Mouse (Mus musculus): ENCODE data around the gene Fam189a1.

The Fam189a1 gene

DNA sequence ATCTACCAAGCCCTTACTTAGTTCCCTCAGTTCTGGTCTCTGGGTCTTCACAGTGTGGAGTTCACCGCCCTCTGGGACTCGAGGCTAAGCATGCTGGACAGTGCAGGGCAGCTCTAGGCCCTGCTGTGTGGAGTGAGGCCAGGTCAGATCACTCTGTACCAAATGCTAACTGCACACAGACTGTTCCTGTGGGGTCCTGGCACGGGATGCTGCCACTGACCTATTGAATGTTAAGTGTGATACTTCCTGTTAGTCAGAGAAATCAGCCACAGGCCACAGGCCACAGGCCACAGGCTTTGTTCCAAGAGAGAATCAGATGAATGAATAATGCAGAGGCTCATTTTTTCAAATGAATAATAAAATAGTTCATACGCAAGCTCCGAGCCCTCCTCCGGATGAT, 112.1 kb downstream of the Fam189a1 start:
- no peak for DNase-seq (ENCODE audit: low spot score in 2 of 2)

DNA sequence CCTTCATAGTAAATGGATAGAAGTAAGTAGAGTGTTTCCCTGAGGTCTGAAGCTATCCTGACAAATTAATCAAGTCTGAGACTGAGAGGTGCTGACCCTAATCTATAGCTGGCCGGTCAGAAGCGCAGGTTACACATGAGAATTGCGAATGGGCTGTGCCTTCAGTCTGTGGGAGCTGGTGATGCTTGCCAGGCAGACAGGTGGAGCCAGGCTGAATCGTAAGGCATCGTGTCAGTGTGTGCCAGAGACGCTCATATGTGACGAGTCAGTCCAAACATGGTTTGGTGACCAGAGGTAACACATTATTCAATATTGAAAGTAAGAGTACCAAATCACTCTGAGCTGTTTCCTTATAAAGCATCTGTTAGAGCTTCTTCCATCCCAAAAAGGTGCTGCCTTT, 115.3 kb downstream of the Fam189a1 start:
- no peak for DNase-seq (ENCODE audit: low spot score in 2 of 2)

DNA sequence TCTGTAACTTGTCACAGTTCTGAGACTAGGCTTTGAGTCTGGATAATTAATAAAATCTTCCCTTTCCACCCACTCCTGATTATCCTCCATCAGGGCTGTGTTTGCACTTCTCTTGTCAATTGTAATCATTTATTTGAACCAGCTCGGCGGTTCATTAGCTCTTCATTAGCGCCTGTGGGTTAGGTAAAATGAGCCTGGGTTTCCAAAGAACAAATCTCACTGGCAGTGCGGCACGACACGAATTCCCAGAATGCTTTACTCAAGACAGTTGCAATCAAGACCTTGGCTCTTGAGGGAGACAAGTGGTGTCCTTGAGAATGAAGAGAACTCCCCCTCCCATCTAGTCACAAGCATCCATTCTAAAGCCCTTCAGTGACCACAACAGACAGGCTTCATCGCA, 124.6 kb downstream of the Fam189a1 start:
- DNase-seq (ENCODE audit: low spot score in 2 of 2): no peak

DNA sequence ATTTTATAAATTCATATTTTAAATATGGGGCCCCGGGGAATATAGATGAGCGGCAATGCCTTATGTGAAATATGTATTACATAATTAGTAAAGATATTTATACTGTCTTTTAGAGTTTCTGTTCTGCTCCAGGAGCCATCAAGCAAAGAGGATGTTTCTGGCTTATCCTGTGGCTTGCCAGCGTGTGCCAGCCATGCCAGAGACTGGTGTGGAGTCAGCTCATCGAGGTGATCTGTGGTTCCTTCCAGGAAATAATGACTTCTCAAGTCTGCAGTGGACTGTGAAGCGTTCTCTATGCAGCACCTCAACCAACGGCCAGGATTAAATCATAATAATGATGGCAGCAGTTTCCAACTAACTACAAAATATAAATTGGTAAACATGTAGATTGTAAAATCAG, 125.2 kb downstream of the Fam189a1 start:
- DNase-seq (ENCODE audit: low spot score in 2 of 2): no peak

DNA sequence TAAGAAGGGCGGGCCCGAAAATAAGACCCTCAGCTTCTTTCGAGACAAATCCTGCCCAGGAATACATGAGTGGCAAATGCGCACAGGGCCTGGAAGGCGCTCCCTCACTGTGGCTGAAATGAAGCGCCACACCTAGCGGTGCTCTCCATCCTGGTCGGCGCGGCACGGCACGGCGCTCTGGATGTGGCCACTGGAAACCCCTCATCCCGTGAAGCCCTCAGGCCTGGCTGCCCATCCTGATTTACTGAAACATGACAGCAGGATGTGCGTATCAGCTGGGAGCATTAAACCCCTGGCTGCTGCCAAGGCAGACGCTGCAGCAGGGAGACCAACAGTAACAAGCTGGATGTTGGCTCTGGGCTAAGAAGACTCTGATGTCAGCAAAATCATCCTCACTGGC, 126.4 kb downstream of the Fam189a1 start:
- DNase-seq (ENCODE audit: low spot score in 2 of 2): no peak

DNA sequence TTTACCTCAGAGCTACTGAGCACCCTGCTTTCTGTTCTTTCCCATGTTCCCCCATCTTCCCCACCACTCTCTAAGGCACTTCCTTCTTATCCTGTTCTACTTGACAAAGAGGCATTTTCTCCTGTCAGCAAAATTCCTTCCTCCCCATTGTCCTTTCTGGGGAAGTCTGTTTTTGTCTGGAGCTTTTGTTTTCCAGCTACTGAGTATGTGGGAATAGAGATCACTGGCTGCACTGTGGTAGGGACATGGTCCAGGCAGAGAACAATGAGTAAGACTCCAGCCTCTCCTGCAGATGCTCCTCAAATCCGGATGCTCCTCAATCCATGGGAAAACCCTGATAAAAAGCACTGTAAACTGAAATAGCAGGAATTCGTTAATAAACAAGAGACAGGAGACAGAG, 135.1 kb downstream of the Fam189a1 start:
- no peak for DNase-seq (ENCODE audit: low spot score in 2 of 2)

DNA sequence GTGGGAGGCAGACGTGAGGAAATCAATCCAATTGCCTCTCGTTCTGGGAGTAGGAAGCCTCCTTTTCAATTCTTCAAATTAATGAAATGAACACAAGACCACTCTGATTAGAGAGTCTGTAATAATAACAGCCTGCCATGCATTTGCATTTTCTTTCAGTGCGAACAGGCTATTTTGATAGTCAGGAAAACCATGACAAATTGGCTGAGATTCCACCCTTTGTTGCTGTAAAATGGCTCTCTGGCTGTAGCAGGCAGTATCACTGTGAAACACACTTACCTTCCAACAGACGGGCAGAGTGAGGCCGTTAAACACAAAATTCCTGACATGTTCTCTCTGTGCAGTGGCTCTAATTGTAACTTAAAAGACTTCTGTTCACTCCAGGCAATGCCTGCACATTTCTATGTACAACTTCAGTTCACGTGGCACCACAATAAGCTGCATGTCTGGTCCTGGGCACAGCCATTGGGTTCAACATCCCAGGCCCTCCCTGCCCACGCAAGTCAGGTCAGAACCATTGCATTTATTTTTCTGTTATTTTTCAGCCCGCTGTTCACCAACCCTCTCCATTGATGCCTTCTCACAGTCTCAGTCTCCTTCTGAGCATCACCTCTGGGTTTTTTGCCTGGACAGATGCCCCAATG, 138.2 kb downstream of the Fam189a1 start:
- no peak for DNase-seq (ENCODE audit: low spot score in 2 of 2)

DNA sequence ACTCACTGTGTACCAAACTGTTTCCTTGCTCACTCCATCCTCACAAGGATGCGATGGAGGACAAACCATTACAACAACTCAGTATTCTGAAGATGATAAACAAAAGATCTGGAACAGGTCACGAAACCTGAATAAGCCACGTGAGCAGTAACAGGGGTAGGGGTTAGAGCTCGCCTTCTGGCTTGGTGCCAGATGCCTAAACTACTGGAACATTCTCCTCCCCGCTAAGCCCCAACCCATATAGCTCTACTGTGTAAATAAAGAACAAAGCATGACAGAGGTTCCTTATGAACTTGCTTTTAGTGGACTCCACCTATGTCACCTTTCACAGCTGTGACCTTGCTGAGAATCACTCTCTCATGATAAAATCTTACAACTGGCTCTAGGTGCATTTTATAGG, 139.0 kb downstream of the Fam189a1 start:
- no peak for DNase-seq (ENCODE audit: low spot score in 2 of 2)

DNA sequence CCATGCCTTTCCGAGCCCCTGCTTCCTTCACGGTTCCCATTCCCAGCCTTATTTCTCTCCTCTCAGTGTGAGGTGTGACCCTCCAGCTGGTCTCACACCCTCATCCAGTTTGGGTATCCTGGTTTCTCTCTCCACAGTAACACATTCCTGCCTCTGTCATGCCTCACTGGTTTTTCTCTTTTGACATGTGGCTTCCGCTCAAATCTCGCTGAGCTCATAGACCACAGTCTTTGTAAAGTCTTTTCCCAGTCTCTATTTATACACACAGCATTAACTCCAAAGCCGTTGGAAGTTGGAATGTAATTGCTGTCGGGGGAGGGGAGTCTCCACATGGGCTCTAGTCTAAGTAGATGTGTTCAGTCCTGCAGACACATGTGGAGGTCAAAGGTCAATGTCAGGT, 145.2 kb downstream of the Fam189a1 start:
- DNase-seq (ENCODE audit: low spot score in 2 of 2): no peak

DNA sequence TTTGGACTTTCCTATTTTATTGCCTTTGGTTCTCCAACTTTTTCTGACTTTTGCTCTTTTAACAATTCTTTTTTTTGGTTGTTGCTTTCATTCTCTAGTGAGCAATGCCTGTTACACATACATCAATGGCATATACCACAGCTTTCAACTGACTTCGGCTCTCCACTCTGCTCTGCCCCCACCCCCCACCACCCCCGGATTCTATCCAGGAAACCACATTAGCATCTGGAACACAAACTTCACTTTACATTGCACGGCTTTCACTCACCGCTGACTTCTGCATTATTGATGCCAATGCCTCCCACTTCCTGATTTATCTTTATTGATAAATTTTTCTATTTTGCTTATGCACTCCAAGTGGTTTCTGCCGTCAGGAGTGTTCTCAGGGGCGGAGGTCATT, 146.1 kb downstream of the Fam189a1 start:
- no peak for DNase-seq (ENCODE audit: low spot score in 2 of 2)

DNA sequence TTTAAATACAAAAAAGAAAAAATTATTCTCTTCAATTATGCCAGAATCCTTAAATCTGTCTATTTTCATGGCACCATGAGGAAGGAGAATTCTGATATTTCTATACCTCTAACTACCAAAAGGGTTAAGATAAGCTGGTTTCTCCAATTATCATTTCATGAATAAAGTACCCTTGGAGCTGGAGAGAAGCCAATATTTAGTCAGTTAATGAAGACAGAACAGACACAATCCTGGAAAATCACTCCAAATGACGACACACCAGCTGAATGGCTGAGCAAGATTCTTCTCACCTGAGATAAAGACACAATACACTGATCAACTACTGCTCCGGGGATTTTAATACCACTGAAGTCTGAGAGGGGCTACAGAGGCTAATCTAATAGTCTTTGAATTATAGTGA, 150.6 kb downstream of the Fam189a1 start:
- no peak for DNase-seq (ENCODE audit: low spot score in 2 of 2)

DNA sequence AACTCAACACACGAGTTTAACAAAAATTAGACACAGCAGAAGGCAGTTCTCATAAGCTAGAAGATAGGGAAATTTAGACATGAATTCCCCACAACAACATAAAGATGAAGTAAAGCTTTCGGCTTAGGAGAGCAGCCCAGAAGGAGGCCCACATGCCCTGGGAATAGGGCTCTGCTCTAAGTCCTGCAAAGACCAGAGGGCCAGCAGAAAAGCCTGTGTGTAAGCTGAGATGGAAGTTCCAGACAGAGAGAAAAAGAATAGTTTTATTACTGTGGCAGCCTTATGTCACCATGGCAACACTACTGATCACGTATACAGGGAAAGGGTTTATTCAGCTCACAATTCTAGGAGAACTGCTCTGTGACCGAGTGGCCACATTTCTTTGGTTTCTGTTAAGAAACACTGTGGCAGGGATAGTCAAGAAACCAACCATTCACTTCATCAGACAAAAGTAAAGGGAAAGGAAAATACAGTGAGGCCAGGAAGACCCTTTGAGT, 156.6 kb downstream of the Fam189a1 start:
- DNase-seq (ENCODE audit: low spot score in 2 of 2): no peak

DNA sequence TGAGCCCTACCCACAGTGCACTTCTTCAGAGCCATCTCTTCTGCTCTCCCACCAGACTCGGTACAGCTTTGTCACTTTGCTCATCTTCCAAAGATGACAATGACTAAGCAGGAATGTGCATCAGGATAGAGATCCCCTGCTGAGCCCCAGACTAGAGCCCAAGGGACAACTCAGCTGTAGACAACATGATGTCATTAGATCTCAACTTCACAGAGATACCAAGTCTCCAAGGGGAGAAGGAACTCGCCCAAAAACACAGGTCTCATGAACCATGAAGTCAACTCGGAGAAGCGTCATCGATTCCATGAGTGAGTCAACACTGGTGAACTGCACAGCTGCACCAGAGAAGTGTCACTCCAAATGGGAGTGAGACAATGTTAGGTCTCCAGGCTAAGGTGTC, 158.6 kb downstream of the Fam189a1 start:
- DNase-seq (ENCODE audit: low spot score in 2 of 2): no peak

DNA sequence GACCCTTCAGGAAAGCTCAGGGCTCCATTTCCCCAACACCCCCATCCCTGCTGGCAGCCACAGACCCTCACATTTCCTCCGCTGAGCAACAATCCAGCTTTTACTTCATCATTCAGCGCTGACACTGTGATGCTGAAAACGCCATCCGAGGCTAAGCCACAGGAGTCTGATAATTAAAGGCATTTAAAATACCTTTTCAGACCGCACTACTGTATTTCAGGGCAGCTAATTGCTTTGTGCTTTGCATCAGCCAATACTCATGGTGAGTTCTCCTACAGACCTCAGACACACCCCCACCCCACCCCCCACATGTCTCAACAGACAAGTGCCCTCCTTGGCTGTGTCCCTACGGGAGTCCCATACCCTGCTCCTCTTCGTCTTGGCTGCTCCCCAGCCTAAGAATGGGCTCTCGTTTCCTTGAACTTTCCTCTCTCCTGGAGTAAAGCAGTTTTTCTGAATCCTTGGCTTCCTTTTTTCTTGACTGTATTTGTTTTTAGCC, 160.4 kb downstream of the Fam189a1 start:
- DNase-seq (ENCODE audit: low spot score in 2 of 2): no peak

DNA sequence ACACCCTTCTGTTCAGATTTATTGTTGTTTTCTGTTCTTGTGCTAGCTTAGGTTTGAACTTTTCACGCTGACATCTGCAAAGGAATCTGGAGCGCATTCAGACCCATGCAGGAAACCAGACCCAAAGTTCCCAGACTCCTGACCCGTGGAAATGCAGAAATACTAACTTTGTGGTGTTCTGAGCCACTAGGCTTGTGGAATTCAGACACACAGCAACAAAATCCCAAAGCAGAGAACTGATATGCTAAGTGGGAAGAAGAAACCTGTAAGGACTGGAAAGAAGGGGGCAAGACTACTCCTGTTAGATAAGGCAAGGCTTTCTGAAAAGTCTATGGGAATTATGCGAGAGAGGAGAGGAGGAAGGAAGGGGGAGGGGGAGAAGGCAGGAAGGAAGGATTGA, 167.0 kb downstream of the Fam189a1 start:
- no peak for DNase-seq (ENCODE audit: low spot score in 2 of 2)

DNA sequence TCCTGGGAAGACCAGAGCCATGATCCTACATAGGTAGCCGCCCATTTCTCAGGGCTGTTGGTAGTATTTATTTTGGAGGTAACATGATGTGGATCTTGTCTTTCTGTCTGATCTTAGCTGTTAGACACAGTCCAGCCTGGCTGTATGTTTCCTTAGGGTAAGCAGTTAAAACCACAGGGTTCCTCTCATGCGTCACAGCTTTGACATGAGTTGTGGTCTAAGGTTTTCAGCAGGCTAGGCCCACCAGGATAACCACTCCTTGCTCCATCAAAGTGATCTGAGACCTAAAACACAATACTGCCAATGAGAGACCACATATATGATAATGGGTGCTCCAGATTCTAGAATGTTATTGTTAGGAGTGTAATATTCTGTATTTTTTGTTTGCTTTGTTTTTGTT, 168.4 kb downstream of the Fam189a1 start:
- DNase-seq (ENCODE audit: low spot score in 2 of 2): no peak

DNA sequence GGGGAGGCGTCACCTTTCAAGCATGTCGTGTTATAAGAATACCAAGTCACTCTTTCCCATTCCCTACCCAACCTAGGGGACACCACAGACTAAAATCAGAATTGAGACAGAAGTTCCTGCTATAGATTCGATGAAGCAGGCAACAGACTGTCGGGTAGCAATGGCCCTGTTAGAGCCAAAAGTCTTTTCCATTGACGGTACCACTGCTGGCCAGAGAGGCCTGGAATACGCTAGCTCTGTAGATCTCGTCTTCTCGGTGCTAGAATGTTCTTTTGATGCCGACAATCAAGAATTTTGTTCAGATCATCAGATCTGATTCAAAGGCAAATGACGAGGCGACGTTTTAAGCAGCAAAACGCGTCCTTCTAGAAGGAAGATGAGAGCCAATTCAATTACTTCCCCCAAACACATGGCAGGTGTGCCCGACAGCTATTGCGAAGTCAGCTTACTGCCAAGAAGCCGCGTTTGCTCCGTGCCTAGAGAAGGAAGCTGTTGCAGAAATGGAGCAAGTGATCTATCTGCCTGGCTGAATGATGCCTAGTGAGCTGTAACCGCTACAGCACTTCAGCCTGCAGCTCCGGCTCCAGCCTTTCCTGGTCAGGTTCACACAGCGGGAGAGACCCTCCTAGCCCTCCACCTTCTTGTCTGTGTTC, 171.8 kb downstream of the Fam189a1 start:
- DNase-seq (ENCODE audit: low spot score in 2 of 2): peak; percentile 8 to 18

DNA sequence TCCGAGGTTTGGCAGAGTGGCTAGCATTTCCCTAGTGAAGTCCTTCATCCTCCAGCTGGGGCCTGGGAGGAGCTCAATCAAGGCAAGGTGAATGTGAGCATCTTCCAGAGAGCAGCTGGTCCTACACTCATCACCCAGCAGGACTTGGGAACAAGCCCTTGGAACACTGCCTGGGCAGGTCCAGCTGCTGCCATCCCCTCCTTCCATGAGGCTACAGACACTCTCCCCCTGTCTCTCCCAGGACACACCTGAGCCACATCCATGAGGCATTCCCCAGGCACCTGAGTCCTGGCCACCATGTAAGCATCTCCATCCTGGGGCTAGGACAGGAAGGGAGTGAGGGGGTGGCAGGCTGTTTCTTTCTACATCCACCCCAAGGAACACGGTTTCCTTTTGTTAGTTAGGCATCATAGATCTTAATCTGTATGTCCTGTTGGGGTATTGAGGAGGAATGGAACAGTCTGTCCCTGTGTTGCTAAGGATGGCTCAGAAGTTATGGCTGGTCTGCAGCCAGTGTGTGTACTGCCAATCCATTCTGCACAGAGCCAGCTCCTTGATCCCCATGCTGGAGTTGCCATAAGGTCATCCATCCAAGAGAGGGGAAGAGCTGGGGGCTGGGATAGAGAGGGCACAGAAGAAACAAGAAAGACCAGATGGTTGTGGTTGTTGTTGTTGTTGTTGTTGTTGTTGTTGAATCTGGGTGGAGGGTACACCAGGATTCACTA, 174.7 kb downstream of the Fam189a1 start:
- DNase-seq (ENCODE audit: low spot score in 2 of 2): no peak

DNA sequence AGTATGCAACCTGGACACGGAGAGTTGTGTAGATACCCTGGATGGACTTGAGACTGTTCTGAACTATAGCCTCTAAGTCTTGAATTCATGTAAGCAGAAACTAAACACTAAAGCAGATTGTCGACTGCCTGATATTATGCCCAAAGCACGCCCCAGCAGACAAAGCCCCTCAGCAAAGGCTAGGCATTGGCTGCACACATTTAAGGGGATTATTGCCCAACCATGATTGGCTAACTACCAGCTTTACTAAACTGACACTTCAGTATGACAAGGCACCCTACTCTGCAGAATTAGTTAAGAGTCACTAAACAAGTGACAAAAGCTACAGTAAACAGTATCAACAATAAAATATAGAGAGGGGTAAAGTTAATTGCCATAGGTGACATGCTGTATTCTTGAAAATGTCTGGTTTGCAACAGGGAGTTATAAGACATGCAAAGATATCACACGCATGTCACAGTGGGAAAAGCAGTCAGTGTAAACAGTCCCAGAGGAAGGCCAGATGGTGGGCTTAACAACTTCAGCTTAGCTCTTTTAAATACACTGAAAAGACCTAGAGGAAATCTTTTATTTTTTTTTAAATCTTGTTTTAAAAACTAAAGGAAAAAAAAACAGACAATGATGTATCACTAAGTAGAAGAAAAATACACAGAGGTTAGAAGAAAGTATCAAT, 182.6 kb downstream of the Fam189a1 start:
- DNase-seq (ENCODE audit: low spot score in 2 of 2): no peak

DNA sequence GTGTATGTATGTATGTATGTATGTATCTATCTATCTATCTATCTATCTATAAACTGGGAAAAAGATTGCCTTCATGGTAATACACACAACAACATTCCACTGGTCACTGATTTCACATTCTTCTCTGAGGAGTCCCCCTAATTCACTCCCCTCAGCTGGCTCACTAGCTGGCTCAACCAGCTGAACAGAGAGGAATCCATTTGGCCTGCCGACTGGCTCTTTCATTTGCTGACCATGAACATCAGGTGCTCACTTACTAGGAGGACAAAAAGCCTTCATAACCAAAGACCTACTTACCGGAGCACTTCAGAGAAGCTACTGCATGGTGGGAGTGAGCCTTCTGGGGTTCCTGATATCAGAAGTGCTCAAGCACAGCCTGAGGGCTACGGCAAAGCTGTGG, 194.2 kb downstream of the Fam189a1 start:
- no peak for DNase-seq (ENCODE audit: low spot score in 2 of 2)

DNA sequence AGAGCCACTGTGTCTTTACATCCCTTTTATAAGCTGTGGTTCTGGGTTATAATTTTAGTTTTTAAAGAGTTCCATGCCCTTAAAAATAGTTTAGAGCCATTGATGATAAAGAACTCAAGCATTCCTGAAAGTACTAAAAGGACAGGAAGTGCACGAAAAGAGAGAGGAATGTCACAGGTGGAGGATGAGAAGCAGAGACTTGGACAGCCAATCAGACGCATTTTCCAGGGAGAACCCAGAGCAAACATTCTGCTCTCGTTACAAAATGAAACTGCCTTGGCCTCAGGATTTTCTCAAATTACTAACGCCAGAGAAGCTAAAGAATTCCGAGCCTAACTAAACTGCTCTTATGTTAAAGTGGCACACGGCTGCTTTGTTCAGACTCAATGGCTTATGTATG, 197.3 kb downstream of the Fam189a1 start:
- DNase-seq (ENCODE audit: low spot score in 2 of 2): no peak

DNA sequence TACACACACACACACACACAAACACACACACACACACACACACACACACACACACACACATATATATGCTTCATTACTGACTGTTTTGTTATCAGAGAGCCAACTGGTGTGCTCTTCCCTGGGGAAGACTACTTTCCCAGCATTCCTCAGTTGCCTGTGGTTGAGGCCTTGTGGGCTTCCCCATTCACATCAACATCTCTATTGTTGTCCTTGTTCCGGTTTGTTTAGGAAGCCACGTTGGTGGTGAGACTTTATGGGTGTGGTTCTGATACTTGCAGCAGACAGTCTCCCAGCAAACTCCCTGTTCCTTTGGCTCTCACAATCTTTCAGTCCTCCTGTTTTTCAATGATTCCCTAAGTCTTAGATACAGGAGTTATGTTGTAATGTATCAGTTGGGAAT, 204.2 kb downstream of the Fam189a1 start:
- no peak for DNase-seq (ENCODE audit: low spot score in 2 of 2)

DNA sequence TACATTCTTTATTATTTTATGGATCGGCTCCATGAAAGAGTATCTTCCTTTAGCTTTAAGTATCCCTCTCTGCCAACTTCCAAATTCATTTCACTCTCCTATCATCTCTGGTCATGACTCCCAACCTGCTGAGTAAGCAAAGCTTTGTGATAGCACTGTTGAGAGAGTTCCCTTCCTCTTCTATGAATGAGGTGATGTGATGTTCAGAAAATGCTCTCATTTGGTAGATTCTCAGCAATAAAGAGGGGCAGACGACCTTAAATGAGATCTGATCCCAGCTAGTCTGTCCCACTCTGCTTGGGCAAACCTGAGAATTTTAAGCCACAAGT, 205.6 kb downstream of the Fam189a1 start:
- DNase-seq (ENCODE audit: low spot score in 2 of 2): no peak
